Mouse (Mus musculus) intestine, embryonic 14.5 days (tissue): Measurements from ENCODE around the gene Vps13a. TPM values are rescaled to one million over a fixed set of nuclear protein-coding genes. Genes with fewer than 3 reads are reported as not detected.

Experiments used
- ATAC-seq: fragments of 200-750 bp; cut with Nextera tagmentation; replicated peaks from 2 replicates; pipeline ENCODE4 v1.8.0; 2017; ENCODE audit warnings: low read depth, moderate number of reproducible peaks, moderate TSS enrichment, moderate library complexity; ENCODE audit not compliant: low FRiP score, low TSS enrichment
- DNase-seq: peaks from one replicate; pipeline ENCODE4 v3.0.0-alpha.2; 2018; ENCODE audit warnings: low spot score
- H3K27ac ChIP-seq: fragments of 300-500 bp; sonication (generic); 2 replicates; pipeline ENCODE4 v1.5.1; 2014; ENCODE audit warnings: low read depth, mild to moderate bottlenecking, control low read depth
- H3K27me3 ChIP-seq: fragments of 300-500 bp; sonication (generic); replicated peaks from 2 replicates; pipeline ENCODE4 v1.6.1; 2014; ENCODE audit warnings: low read length, control low read depth; ENCODE audit not compliant: control insufficient read depth, insufficient read depth
- H3K36me3 ChIP-seq: fragments of 300-500 bp; sonication (generic); 2 replicates; pipeline ENCODE4 v1.6.1; 2014; ENCODE audit warnings: low read length, control low read depth; ENCODE audit not compliant: control insufficient read depth, insufficient read depth
- H3K4me1 ChIP-seq: fragments of 300-500 bp; sonication (generic); replicated peaks from 2 replicates; pipeline ENCODE4 v1.6.1; 2014; ENCODE audit warnings: low read length, control low read depth, mixed read lengths; ENCODE audit not compliant: control insufficient read depth, insufficient read depth
- H3K4me2 ChIP-seq: fragments of 300-500 bp; sonication (generic); 2 replicates; pipeline ENCODE4 v1.6.1; 2014; ENCODE audit warnings: low read length
- H3K4me3 ChIP-seq: fragments of 300-500 bp; sonication (generic); 2 replicates; pipeline ENCODE4 v1.5.1; 2014; ENCODE audit warnings: low read depth, low read length, control low read depth, mixed read lengths
- H3K9ac ChIP-seq: fragments of 300-500 bp; sonication (generic); 2 replicates; pipeline ENCODE4 v1.6.1; 2014; ENCODE audit warnings: mild to moderate bottlenecking, low read length
- H3K9me3 ChIP-seq: fragments of 300-500 bp; sonication (generic); 2 replicates; pipeline ENCODE4 v1.6.1; 2016; ENCODE audit warnings: low read length, control low read depth; ENCODE audit not compliant: control insufficient read depth
- WGBS: fragments of 180-500 bp; shearing (Covaris S2); extraction: QIAGEN DNeasy Blood & Tissue Kit; methylation state at CpG from one replicate; pipeline ENCODE4 v1.1.7; 2014; 5-methylcytosine and 5-hydroxymethylcytosine counted together
- polyA plus RNA-seq: library from polyadenylated mRNA; unstranded; fragments of >200 nt; fragmentation: Nextera tagmentation; extraction: Ambion mirVana; gene quantifications from 2 replicates; pipeline ENCODE4 v1.2.1, GENCODE M21; 2014

The Vps13a gene
- polyA plus RNA-seq, 1 experiment from 2014 or later = 16.3 TPM

DNA sequence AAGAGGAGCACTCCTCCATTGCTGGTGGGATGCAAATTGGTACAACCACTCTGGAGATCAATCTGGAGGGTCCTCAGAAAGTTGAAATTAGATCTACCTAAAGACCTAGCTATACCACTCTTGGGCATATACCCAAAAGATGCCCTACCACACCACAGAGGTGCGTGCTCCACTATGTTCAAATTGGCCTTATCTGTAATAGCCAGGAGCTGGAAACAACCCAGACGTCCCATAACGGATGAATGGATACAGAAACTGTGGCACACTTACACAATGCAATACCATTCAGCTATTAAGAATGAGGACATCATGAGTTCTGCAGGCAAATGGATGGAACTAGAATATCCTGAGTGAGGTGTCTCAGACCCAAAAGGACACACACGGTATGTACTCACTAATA is 43.9 kb downstream of the Vps13a start:
- ATAC-seq = no peak

DNA sequence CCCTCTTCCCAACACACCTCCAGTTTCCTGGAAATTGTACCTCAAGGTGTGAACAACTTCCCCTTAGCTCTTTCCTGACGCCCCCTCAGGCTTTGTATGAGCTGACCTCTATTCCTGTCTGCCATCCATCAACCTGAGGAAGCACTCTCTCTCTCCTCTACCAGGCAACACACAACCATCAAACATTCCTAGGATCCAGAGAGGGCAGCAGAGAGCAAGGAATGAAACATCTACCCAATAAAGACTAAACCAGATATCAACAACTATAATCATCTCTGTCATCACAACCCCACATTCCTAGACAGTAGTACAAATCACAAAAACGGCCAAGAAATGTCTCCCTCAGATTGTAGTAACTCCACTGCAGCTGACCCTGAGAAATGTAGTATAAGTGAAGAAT is 52.0 kb downstream of the Vps13a start:
- H3K4me3 ChIP-seq = no peak overlapping the region
- H3K27me3 ChIP-seq = no peaks in the 10 kb centered on the region
- ATAC-seq = no peak
- H3K36me3 ChIP-seq = 0 out of 2 replicates have a peak, but pooled peaks cover 6% of the 10 kb centered on the region
- H3K4me2 ChIP-seq = no peak overlapping the region
- no peak overlapping the region for H3K9ac ChIP-seq
- no peak overlapping the region for H3K27ac ChIP-seq
- no peaks in the 10 kb centered on the region for H3K9me3 ChIP-seq
- no peaks in the 10 kb centered on the region for H3K4me1 ChIP-seq
- 45% methylated on average over 2 of the region's 2 CpGs for WGBS
- DNase-seq = no peak

More for the DNA sequence above, 43.9 kb downstream of the Vps13a start:
- DNase-seq = no peak
- Histone ChIP-seq H3K27me3 (no peaks in the 10 kb centered on the region), H3K27ac (no peak overlapping the region), H3K36me3 (0 out of 2 replicates have a peak, but pooled peaks cover 5% of the 10 kb centered on the region), H3K4me1 (no peaks in the 10 kb centered on the region), H3K9ac (no peak overlapping the region), H3K4me3 (no peak overlapping the region), H3K4me2 (no peak overlapping the region), H3K9me3 (no peaks in the 10 kb centered on the region)
- 90% methylated on average over 4 of the region's 4 CpGs for WGBS

DNA sequence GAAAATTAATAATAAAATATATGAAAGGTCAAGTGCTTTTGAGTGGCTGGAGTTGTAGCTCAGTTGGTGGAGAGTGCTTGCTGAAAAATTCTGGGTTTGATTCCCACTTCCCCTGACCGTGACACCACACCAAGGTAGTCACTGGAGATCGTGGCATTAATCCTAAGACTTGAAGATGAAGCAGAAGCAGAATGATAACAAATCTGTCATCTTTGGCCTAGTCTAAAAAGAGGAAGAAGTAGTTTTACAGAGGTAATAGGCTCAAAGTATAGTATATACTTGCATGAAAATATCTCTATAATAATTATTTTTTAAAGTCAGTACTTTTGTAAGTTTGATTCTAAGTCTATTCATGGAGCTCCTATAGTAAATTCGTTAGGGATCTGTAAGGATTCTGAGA is 65.5 kb downstream of the Vps13a start:
- WGBS = 89% methylated on average over 3 of the region's 3 CpGs
- Histone ChIP-seq H3K36me3 (no peaks in the 10 kb centered on the region; the same call in 1 of the 2 replicates), H3K4me3 (no peak overlapping the region), H3K4me2 (no peak overlapping the region), H3K27ac (no peak overlapping the region), H3K9ac (no peak overlapping the region), H3K9me3 (no peaks in the 10 kb centered on the region), H3K4me1 (no peaks in the 10 kb centered on the region), H3K27me3 (no peaks in the 10 kb centered on the region)
- DNase-seq (no peak), ATAC-seq (no peak)

DNA sequence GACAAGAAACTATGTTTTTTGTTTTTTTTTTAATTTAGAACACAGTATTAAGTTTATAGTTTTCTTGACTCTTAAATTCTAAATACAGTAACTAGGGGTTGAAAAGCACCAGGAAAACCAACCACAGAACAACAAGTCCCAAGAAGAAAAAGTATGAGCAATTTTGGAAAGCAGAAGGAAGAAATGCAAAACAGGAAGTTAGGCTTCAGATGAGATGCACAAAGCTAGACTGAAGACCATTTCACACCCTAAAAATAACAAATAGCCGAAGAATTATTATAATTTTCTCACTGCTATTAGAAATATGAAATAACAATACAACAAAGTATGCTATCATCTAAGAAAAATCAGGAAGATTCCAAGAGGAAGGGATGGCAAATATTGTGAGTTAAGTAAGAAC is 78.9 kb downstream of the Vps13a start:
- 73% methylated on average over 1 of the region's 1 CpGs for WGBS
- no peak for ATAC-seq
- no peaks in the 10 kb centered on the region for H3K36me3 ChIP-seq
- no peak for DNase-seq
- no peaks in the 10 kb centered on the region for H3K27me3 ChIP-seq
- H3K4me3 ChIP-seq = no peak overlapping the region
- no peak overlapping the region for H3K9ac ChIP-seq
- H3K27ac ChIP-seq = no peak overlapping the region
- no peaks in the 10 kb centered on the region for H3K9me3 ChIP-seq
- H3K4me1 ChIP-seq = no peaks in the 10 kb centered on the region
- H3K4me2 ChIP-seq = no peak overlapping the region

DNA sequence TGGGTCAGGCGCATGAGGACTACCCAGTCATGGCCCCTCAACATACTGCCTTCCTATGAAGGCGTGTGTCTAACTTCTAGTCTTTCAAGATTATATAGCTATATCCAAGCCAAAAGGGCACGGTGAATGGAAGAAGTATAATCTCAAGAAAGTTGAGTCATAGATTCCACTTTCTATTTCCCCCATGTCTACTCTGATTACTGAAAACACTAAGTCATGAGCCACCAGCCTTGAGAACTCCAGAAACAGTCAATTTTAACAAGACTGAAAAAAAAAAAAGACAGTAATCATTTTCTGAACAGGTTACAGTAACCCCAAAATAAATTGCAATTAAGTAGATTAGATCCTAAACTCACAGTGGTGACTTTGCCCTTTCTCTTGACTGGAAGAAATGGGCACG is 95.8 kb downstream of the Vps13a start:
- H3K4me3 ChIP-seq = no peak overlapping the region
- ATAC-seq (no peak), DNase-seq (no peak)
- H3K4me1 ChIP-seq = no peaks in the 10 kb centered on the region
- H3K36me3 ChIP-seq = no peaks in the 10 kb centered on the region
- no peak overlapping the region for H3K9ac ChIP-seq
- H3K9me3 ChIP-seq = no peaks in the 10 kb centered on the region
- H3K27me3 ChIP-seq = no peaks in the 10 kb centered on the region
- H3K27ac ChIP-seq = no peak overlapping the region
- 84% methylated on average over 4 of the region's 4 CpGs for WGBS
- H3K4me2 ChIP-seq = no peak overlapping the region

DNA sequence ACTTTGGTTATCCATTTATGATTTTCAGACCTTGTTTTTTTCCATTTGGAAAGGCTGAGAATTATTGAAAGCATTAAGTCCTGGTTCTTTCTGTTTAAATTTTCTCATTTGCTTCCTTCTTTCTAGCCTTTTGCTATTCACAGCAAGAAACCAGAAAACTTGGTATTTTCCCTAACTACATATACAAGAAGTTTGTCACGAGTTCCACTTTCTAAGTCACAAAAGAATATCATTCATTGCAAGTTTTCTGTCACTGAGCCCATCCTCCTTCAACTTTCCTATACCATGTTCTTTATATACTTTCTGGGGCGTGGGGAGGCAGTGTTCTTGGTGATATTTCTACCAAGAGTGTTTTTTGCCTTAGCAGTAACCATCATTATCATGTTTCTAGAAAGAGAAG is 96.5 kb downstream of the Vps13a start:
- Histone ChIP-seq H3K4me1 (no peaks in the 10 kb centered on the region), H3K27me3 (no peaks in the 10 kb centered on the region), H3K36me3 (no peaks in the 10 kb centered on the region), H3K9ac (no peak overlapping the region), H3K4me2 (no peak overlapping the region), H3K4me3 (no peak overlapping the region), H3K27ac (no peak overlapping the region), H3K9me3 (no peaks in the 10 kb centered on the region)
- WGBS = 85% methylated on average over 2 of the region's 2 CpGs
- ATAC-seq (no peak), DNase-seq (no peak)

DNA sequence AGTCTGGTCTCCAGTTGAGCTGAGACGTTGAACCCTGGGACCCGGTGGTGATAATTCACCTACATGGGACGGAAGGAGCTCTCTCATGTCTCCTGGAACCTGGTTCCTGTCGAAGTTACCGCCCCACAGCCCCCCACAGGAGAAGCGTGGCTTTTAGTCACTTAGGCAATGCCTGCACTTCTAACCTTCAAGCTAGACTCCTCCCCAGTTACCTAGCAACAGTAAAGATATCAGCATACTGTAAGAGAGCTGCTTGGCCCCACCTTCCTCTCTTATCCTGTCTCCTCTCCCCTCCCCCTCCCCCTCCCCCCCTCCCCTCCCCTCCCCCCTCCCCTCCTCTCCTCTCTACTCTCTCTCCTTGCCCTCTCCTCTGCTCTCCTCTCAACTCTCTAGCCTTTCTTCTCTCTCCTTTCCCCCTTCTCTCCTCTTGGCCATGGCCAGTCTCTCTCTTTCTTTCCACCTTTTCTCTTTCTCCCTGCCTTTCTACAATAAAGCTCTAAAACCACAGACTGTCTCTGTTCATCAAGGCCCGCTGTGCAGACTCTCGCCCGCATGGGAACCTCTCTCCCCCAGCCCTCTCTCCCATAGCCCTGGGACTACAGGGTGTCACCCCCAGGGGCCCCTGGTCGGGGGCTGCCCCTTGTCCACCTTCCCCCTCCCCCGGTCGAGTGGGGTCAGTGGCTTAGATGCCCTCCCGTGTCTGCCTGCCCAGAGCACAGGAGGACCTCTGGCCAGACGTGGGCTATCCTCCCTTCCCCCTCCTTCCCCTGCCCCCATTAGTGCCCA is 154.9 kb downstream of the Vps13a start:
- H3K36me3 ChIP-seq = no peaks in the 10 kb centered on the region
- DNase-seq (no peak), ATAC-seq (peak; percentile 36; the same call in 1 of the 2 replicates)
- H3K9ac ChIP-seq = no peak overlapping the region
- H3K27me3 ChIP-seq = no peaks in the 10 kb centered on the region
- H3K9me3 ChIP-seq = no peaks in the 10 kb centered on the region
- H3K27ac ChIP-seq = no peak overlapping the region
- WGBS = 31% methylated on average over 14 of the region's 14 CpGs
- H3K4me3 ChIP-seq = no peak overlapping the region
- no peaks in the 10 kb centered on the region for H3K4me1 ChIP-seq
- no peak overlapping the region for H3K4me2 ChIP-seq

DNA sequence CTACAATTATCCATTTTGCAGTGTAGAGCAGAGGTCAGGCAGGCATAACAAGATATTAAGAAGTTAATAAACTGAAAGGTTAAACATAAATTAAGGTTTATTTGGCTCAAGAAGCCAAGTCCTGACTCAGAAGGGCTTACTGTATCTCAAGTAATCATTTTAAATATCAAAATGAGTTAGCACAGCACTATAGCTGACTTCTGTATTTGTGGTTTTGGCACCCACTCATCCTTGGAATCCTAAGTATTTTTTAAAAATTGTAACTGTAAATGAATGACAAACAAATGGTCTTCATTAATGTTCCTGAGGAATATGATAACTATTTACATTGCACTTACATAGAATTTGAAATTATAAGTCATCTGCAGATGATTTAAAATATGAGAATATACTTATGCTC is 155.7 kb downstream of the Vps13a start:
- Histone ChIP-seq H3K27me3 (no peaks in the 10 kb centered on the region), H3K4me3 (no peak overlapping the region), H3K4me2 (no peak overlapping the region), H3K9me3 (no peaks in the 10 kb centered on the region), H3K4me1 (no peaks in the 10 kb centered on the region), H3K36me3 (no peaks in the 10 kb centered on the region), H3K9ac (no peak overlapping the region), H3K27ac (no peak overlapping the region)
- DNase-seq (no peak), ATAC-seq (no peak)

DNA sequence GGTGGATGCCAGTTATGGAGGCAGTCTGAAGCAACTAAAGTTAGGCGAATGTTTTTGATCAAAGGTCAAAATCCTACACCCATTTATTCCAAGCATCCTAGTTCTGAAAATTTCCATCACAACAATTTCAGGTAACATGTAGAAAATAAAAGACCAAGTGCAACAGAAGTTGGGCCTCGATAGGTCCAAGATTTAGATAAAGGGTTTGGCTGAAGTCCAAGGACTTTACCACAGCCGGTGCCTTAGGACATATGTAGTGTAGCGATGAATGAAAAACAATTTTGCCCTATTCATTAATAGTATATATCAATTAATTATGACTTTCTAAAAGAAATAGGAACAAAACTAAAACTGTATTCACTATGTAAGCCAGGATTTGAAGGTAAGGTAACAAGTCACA is 157.6 kb downstream of the Vps13a start:
- Histone ChIP-seq H3K4me2 (no peak overlapping the region), H3K27me3 (no peaks in the 10 kb centered on the region), H3K9me3 (no peaks in the 10 kb centered on the region), H3K27ac (no peak overlapping the region), H3K4me1 (no peaks in the 10 kb centered on the region), H3K4me3 (no peak overlapping the region), H3K9ac (no peak overlapping the region), H3K36me3 (no peaks in the 10 kb centered on the region)
- ATAC-seq = no peak
- DNase-seq = no peak
- WGBS = 86% methylated on average over 4 of the region's 4 CpGs
